Mouse (Mus musculus): Measurements from ENCODE around the gene Nacad. TPM values are rescaled to one million over a fixed set of nuclear protein-coding genes. Genes with fewer than 3 reads are reported as not detected.

Gene Nacad
- total RNA-seq, 2 experiments from 2014 or later = 0.20 to 0.42 TPM

- intact Hi-C loops (cut with DNase I) = no loop called here
- DNase-seq = no peak
Observed at GRCm38 (mm10) chr11:6586660-6587059, 19.2 kb downstream of the Nacad start.

DNA sequence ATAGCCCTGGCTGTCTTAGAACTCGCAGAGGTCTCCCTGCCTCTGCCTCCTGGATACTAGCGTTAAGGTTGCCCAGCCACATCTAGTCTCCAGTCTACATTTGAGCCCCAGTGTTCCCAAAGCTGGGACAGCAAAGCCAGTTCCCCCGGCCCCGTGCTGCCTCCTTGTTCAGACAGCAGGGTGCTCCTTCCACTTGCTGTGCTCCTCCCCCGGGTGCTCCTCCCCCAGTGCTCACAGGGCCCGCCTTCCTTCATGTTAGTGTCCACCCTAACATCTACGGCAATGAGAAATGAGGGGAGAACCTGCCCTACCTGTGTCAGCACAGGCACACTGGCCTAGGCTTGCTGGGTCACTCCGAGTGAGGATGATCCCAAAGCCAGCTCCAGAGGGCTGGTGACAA is 20.1 kb downstream of the Nacad start:
- intact Hi-C loops (cut with DNase I) = no loop called here
- no peak for DNase-seq

DNA sequence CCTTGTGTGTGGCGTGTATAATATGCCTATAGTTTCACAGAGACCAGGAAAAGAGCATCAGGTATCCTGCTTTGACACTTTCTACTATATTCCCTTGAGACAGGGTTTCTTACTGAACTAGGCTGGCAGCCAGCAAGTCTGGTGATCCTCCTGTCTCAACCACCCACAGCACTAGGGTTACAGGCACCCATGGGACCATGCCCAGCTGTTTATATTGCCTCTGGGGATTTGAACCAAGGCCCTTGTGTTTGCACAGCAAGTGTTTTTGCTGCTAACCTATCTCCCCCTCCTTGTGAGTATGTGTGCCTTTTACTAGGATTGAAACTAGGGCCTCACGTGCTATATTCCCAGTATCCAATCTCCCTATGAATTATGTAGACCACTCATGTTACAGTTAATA is 24.3 kb downstream of the Nacad start:
- no peak for DNase-seq
- intact Hi-C loops (cut with DNase I) = no loop called here

DNA sequence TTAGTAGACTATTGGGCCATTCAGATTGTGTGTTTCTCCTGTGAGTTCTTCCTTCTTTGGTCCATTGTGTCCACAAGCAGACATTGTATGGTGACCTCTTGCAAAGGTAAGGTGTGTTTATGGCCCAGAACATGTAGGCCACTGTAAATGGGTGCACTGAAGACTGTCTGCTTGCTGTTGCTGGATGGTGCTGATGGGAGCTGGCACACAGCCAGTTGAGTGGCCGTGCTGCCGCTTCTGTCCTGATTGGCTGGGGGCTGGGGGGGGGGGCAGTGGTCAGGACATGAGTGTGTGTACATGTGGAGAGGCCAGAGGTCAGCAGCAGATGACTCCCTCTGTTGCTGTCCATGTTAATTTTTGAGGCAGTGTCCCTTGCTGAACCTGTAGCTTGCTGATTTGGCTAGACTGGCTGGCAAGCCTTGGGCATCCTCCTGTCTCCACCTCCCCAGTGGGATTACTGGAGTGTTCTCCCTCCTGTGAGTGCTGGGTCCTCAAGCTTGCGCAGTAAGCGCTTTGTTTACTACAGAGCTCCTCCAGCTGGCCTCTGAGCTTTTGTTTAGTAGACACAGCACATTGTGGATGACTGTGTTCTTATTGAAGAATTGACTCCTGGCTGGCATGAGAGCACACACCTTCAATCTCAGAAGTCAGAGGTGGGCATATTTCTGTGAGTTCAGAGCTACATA is 25.6 kb downstream of the Nacad start:
- DNase-seq = no peak
- intact Hi-C loops (cut with DNase I) = no loop called here

GRCm38 (mm10) chr11:6579361-6579760 is 26.5 kb downstream of the Nacad start:
- intact Hi-C loops (cut with DNase I) = no loop called here
- no peak for DNase-seq

DNA sequence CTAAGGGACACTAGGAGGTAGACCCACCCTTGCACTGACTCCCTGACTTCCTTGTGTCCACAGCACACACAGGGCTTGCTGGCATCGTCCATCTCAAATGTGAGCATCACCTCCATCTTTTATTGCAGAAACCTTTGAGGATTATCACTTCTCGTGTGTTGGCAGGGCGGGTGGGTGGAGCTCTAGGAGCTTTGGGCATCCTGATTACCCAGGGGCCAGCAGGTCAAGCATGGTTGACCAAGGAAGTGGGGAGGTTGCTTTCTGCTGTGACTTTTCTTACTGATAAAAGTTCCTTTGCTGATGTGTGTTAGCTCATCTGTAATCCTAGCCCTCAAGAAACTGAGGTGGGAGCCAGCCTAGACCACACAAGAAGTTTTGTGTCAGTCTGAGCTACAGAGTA is 29.7 kb downstream of the Nacad start:
- no peak for DNase-seq
- intact Hi-C loops (cut with DNase I) = no loop called here

- DNase-seq = no peak
- intact Hi-C loops (cut with DNase I) = no loop called here
Observed at GRCm38 (mm10) chr11:6569410-6569777, 36.5 kb downstream of the Nacad start.

DNA sequence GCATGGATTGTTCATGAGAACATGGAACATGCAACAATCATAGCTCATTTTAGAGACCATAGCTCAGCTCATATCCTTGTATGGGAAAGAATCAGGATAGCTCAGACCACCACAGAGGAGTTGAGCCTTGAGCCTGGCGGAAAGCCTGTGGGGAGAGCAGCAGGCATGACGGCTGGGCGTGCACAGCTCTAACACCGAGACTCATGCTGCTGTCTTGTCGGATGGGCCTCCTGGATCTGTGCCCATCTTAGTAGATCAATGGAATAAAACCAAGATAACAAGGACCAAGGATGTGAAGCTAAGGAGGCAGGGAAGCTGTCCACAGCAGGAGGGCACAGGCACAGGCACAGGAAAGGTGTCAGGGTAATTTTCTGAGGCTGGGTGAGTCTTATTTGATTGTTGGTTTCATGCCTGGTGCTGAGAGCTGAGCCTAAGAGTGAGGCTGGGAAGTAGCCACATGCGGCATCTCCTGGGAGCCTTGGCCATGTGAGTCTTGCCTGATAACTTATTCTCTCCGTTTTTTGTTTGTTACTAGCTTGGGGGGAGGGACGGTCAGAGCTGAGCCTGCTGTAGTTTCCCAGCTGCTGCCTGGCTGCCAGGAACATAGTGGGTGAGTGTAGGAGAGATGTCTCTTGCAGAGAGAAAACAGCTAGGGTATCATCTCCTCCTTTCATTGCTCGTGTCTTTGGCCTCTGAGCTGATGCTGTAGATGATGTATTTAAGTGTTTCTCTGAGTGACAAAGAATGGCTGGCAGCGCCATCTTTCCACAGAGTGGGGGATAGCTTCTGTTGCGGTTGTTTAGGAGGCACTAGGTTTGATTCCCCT is 37.1 kb downstream of the Nacad start:
- peak in 1 of 2 experiments; percentile 41 for DNase-seq
- intact Hi-C loops (cut with DNase I) = no loop called here

DNA sequence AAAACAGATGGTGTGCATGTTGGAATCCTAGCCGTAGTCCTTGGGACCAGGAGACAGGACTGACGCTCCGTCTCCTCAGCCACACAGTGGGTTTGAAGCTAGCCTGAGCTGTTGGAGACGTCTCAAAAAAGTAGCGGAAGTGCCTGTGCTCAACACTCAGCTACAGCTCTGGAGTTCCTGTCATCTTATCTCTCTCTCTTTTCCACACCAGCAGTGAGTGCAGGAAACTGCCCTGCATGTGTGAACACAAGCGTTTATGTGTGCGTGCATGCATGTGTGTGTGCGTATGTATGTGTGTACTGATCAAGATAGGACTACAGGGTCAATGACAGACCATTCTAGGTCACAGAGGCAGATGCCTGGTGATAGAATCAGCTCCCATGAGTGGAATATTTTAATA is 37.9 kb downstream of the Nacad start:
- intact Hi-C loops (cut with DNase I) = no loop called here
- no peak for DNase-seq

DNA sequence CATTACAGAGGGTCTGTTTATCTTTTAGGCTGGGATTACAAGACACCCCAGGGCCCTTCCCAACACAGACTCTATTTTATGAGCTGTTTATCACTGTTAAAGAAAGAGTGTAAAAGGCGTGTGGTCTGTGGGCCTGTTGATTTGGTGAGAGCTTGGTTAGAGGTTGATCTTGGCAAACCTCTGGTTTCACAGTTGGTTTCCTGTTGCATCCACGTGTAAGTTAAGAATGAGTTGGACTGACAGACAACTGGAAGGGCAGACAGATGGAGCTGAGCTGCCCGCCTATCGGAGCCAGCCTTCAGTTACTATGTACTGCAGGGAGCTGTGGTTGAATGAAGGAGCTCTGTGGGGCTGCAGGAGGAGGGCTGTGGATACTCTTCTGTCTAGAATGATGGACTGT is 39.4 kb downstream of the Nacad start:
- DNase-seq = no peak
- intact Hi-C loops (cut with DNase I) = no loop called here

- intact Hi-C loops (cut with DNase I) = no loop called here
Observed at GRCm38 (mm10) chr11:6563201-6563600, 42.7 kb downstream of the Nacad start.

DNA sequence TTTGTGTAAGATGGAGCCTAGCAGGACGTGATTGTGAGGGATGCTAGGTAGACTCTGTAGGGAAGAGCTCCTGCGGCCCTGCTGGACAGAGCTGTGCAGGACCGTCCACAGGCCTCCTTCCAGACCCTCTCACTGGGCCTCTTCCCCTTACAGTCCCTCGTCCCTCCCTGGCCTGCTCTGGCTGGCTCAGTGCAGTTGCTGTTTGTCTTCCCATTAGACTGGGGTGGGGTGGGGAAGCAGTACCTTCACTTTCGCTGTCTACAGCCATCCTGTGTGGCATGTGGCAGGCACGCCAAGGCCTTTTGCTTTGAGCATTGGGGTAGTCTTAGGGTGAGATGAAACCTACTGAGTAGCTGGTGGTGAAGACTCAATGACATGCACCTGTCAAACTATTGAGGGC is 43.5 kb downstream of the Nacad start:
- no peak for DNase-seq
- intact Hi-C loops (cut with DNase I) = no loop called here

More at GRCm38 (mm10) chr11:6563201-6563600, 42.7 kb downstream of the Nacad start:
- no peak for DNase-seq

DNA sequence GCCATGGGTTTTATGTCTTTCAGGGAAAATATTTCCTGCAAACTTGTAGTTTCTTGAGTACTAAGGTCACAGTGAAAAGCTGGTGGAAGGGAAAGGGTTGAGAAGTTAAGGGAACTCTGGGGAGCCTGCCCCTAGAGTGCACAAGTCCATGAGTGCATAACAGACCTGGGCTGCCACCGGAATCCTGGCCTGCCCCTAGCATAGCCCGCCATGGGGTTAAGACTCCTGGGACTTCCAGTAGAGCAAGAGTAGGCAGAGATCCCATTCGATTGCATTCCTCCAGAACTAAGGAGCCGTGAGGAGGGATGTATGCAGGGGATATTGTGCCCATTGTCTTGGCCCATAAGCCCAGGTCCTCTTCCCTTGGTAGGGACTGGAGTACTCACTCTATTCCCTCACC is 44.4 kb downstream of the Nacad start:
- intact Hi-C loops (cut with DNase I) = no loop called here

DNA sequence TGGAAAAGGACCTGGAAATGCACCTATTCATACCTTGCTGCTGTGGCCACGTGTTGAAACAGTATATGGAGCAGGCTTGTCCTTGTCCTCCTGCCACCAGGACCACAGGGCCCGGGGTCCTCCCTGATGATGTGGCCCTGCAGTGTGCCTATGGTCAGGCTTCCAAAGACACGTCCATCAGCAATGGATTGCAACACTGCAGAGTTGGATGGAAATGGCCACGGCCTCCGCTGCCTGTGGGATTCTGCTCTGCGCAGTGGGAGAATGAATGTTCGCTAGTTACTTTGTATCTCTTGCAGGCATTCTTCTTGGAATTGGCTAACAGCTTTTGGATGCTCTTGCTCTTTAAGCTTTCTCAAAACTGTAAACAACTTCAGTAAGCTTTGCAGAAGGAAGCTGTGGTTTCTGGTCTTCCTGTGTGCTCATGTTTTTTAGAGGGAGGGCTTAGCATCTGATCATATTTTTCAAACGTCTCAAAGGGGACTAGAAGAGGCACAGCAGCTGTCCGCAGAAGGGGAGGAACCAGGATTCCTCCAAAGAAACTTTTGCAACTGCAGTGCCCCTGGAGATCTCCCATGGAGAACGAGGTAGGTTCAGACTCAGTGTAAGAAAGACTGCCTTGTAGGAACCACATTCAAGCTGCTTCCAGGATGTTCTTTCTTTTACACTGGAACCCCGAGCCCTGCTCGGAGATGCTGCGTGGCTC is 45.0 kb downstream of the Nacad start:
- no peak for DNase-seq
- intact Hi-C loops (cut with DNase I) = no loop called here

More for the DNA sequence above, 44.4 kb downstream of the Nacad start:
- no peak for DNase-seq

- no peak for DNase-seq
- intact Hi-C loops (cut with DNase I) = loop anchor here (5.0 kb wide), 1 partner anchor 62 kb away; no protein-coding TSS in a partner anchor
Observed at GRCm38 (mm10) chr11:6559996-6560395, 45.9 kb downstream of the Nacad start.

DNA sequence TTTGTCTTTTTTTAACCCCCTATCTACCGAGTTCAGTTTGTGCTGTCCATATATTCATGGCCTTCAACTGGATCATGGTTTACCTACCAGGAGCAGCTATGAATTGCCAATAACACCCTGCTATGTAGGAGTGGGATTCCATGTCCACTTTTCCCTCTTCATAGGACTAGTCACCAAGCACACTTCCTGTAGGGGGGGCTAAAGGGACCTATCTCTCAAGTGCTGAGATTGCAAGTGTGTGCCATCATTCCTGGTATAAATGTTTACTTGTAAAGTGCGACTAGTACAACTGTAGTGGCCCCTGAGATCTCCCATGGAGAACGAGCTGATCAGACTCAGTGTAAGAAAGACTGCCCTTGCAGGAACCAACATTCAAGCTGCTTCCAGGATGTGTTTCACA is 47.6 kb downstream of the Nacad start:
- intact Hi-C loops (cut with DNase I) = loop anchor here (5.0 kb wide), 1 partner anchor 64 kb away; no protein-coding TSS in a partner anchor
- no peak for DNase-seq

GRCm38 (mm10) chr11:6550201-6550600 is 55.7 kb downstream of the Nacad start:
- intact Hi-C loops (cut with DNase I) = no loop called here
- no peak for DNase-seq

GRCm38 (mm10) chr11:6549770-6550169 is 56.1 kb downstream of the Nacad start:
- intact Hi-C loops (cut with DNase I) = no loop called here
- DNase-seq = no peak
